Mouse (Mus musculus) kidney, adult 2 months (tissue): Measurements from ENCODE around the gene Dnajb3. TPM values are rescaled to one million over a fixed set of nuclear protein-coding genes. Genes with fewer than 3 reads are reported as not detected.
A peak's percentile ranks its signal among the peaks of the same experiment; 100 is the strongest.

ENCODE experiments used
- DNase-seq: peaks from one replicate; pipeline ENCODE4 v3.0.0; 2021
- H3K27ac ChIP-seq: fragments of 200-500 bp; 2 replicates; pipeline ENCODE4 v1.5.1; 2012; ENCODE audit warnings: low read depth, low read length, control low read depth, inconsistent platforms; ENCODE audit not compliant: insufficient read depth
- H3K27me3 ChIP-seq: fragments of 200-500 bp; replicated peaks from 2 replicates; pipeline ENCODE4 v1.6.1; 2012; ENCODE audit warnings: mild to moderate bottlenecking, moderate library complexity, low read length, inconsistent platforms; ENCODE audit not compliant: control insufficient read depth, insufficient read depth
- H3K36me3 ChIP-seq: fragments of 200-500 bp; 2 replicates; pipeline ENCODE4 v1.6.1; 2012; ENCODE audit warnings: mild to moderate bottlenecking, moderate library complexity, low read length, inconsistent platforms; ENCODE audit not compliant: control insufficient read depth, insufficient read depth
- H3K4me1 ChIP-seq: fragments of 200-500 bp; 2 replicates; pipeline ENCODE4 v1.6.1; 2011; ENCODE audit warnings: low read length; ENCODE audit not compliant: control insufficient read depth, insufficient read depth
- H3K4me3 ChIP-seq: fragments of 200-500 bp; 2 replicates; pipeline ENCODE4 v1.5.1; 2011; ENCODE audit warnings: mild to moderate bottlenecking, low read depth, low read length, control low read depth; ENCODE audit not compliant: insufficient read depth
- CTCF ChIP-seq: fragments of 200-500 bp; conservative IDR thresholded peaks from 2 replicates; pipeline ENCODE4 v1.5.1; 2011; ENCODE audit warnings: low read depth, mild to moderate bottlenecking, control low read depth, low read length, moderate library complexity, mixed read lengths; ENCODE audit not compliant: insufficient read depth, insufficient read length
- POLR2A ChIP-seq: fragments of 200-500 bp; IDR thresholded peaks from one replicate; pipeline ENCODE4 v1.6.1; 2011; ENCODE audit warnings: low read depth, low read length, control low read depth
- WGBS: fragments of 180-500 bp; shearing (Covaris S2); methylation state at CpG from one replicate; pipeline ENCODE4 v1.1.7; 2018; 5-methylcytosine and 5-hydroxymethylcytosine counted together
- polyA plus RNA-seq: library from polyadenylated mRNA; depleted of rRNA; stranded (reverse); fragments of >200 nt; gene quantifications from 2 replicates; pipeline ENCODE4 v1.2.3, GENCODE M21; 2012

Dnajb3 gene
- polyA plus RNA-seq, 1 experiment: 1.6 TPM

DNA sequence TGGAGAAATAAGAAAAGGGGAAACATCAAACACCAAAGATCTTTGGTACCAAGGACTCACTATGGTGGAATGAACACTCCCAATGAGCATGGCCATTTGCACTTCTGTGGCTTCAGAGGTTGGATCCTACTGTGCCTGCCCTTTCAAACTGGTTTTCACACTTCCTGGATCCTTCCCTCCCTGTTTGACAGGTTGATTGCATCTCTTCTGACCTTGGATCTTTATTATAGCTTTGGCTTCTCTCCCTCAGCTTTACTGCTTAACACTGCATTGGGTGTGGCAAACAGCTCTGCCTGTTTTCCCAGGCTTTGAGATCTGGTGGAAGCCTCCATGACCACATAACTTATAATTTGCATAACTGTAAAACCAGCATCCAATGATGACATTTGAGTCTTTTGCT, 14.8 kb upstream of the Dnajb3 start:
- no peak for DNase-seq
- no peaks in the 10 kb centered on the region for H3K36me3 ChIP-seq
- H3K4me3 ChIP-seq: no peak overlapping the region
- no peak overlapping the region for H3K27ac ChIP-seq
- no peaks in the 10 kb centered on the region for H3K27me3 ChIP-seq
- H3K4me1 ChIP-seq: no peaks in the 10 kb centered on the region
- TF ChIP-seq POLR2A (no peak), CTCF (no peak)

DNA sequence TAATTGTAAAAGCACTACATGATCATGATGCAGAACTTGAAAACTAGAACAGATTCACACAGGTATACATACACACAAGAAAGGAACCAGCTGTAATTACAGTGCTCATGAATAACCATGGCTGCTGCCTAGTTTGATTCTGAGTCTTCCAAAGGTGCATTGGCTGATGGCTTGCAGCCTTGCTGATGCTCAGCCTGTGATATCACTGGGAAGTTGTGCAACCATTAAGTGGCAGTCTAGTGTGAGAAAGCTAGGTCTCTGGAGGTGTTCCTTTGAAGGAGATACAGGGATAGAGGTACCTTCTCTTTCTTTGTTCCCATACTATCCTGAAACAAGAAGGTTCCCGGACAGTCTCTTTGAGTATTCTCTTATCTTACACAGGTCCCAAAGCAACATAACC, 13.5 kb upstream of the Dnajb3 start:
- no peaks in the 10 kb centered on the region for H3K4me1 ChIP-seq
- WGBS: 13% methylated on average over 1 of the region's 1 CpGs
- no peaks in the 10 kb centered on the region for H3K27me3 ChIP-seq
- DNase-seq: peak; percentile 16
- TF ChIP-seq CTCF (no peak), POLR2A (no peak)
- H3K27ac ChIP-seq: no peak overlapping the region
- H3K4me3 ChIP-seq: no peak overlapping the region
- H3K36me3 ChIP-seq: no peaks in the 10 kb centered on the region

GRCm38 (mm10) chr1:88218591-88218990, 13.0 kb upstream of the Dnajb3 start:
- H3K27ac ChIP-seq: no peak overlapping the region
- H3K4me3 ChIP-seq: no peak overlapping the region
- no peaks in the 10 kb centered on the region for H3K27me3 ChIP-seq
- no peak for TF ChIP-seq CTCF
- TF ChIP-seq POLR2A: no peak
- 50% methylated on average over 4 of the region's 4 CpGs for WGBS
- H3K36me3 ChIP-seq: no peaks in the 10 kb centered on the region
- DNase-seq: no peak
- no peaks in the 10 kb centered on the region for H3K4me1 ChIP-seq

GRCm38 (mm10) chr1:88218051-88218450, 12.5 kb upstream of the Dnajb3 start:
- H3K27ac ChIP-seq: no peak overlapping the region
- DNase-seq: peak; percentile 23
- H3K4me1 ChIP-seq: no peaks in the 10 kb centered on the region
- H3K27me3 ChIP-seq: no peaks in the 10 kb centered on the region
- no peak overlapping the region for H3K4me3 ChIP-seq
- H3K36me3 ChIP-seq: no peaks in the 10 kb centered on the region
- no peak for TF ChIP-seq POLR2A
- no peak for TF ChIP-seq CTCF
- 74% methylated on average over 9 of the region's 9 CpGs for WGBS

GRCm38 (mm10) chr1:88217576-88217975, 12.0 kb upstream of the Dnajb3 start:
- H3K4me3 ChIP-seq: no peak overlapping the region
- no peak overlapping the region for H3K27ac ChIP-seq
- 33% methylated on average over 3 of the region's 3 CpGs for WGBS
- TF ChIP-seq CTCF (no peak), POLR2A (no peak)
- no peak for DNase-seq
- no peaks in the 10 kb centered on the region for H3K36me3 ChIP-seq
- H3K4me1 ChIP-seq: no peaks in the 10 kb centered on the region
- no peaks in the 10 kb centered on the region for H3K27me3 ChIP-seq

DNA sequence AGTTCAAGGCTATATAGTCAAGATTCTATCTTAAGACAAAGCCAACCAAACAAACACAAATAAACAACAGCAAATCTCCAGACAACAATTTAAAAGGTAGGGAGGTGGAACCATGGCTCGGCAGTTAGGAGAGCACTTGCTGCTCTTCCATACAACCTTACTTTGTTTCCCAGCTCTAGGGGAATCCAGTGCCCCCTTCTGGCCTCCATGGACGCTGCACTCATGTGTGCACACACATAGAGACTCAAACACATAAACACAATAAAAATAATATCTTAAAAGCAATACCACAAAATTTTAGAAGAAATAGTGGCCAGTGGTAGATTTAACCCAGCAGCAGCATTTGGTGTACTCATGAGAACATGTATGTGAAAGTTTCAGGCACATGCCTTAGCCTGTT, 11.6 kb upstream of the Dnajb3 start:
- no peaks in the 10 kb centered on the region for H3K27me3 ChIP-seq
- DNase-seq: peak; percentile 20
- TF ChIP-seq CTCF (no peak), POLR2A (no peak)
- no peaks in the 10 kb centered on the region for H3K4me1 ChIP-seq
- H3K27ac ChIP-seq: no peak overlapping the region
- WGBS: 55% methylated on average over 2 of the region's 2 CpGs
- H3K36me3 ChIP-seq: no peaks in the 10 kb centered on the region
- no peak overlapping the region for H3K4me3 ChIP-seq

DNA sequence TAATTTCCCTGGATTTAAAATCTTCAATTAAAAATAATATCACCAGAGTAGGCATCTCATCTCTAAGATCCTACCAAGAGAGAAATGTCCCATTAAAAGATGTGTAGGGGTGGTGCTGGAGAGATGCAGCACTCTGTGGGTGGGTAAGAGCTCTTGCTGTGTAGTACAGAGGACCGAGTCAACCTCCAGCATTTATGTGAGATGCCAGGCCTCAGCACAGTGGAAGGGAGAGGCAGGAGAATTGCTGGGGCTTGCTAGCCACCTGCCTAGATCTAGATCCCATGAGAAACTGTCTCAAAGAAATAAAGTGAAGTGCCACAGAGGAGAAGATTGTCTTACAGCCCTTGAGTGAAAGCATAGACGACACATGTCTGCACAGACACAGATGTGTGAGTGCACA, 11.0 kb upstream of the Dnajb3 start:
- no peak overlapping the region for H3K27ac ChIP-seq
- no peak overlapping the region for H3K4me3 ChIP-seq
- TF ChIP-seq CTCF (no peak), POLR2A (no peak)
- H3K4me1 ChIP-seq: no peaks in the 10 kb centered on the region
- no peaks in the 10 kb centered on the region for H3K27me3 ChIP-seq
- no peak for DNase-seq
- H3K36me3 ChIP-seq: no peaks in the 10 kb centered on the region
- 62% methylated on average over 2 of the region's 2 CpGs for WGBS

DNA sequence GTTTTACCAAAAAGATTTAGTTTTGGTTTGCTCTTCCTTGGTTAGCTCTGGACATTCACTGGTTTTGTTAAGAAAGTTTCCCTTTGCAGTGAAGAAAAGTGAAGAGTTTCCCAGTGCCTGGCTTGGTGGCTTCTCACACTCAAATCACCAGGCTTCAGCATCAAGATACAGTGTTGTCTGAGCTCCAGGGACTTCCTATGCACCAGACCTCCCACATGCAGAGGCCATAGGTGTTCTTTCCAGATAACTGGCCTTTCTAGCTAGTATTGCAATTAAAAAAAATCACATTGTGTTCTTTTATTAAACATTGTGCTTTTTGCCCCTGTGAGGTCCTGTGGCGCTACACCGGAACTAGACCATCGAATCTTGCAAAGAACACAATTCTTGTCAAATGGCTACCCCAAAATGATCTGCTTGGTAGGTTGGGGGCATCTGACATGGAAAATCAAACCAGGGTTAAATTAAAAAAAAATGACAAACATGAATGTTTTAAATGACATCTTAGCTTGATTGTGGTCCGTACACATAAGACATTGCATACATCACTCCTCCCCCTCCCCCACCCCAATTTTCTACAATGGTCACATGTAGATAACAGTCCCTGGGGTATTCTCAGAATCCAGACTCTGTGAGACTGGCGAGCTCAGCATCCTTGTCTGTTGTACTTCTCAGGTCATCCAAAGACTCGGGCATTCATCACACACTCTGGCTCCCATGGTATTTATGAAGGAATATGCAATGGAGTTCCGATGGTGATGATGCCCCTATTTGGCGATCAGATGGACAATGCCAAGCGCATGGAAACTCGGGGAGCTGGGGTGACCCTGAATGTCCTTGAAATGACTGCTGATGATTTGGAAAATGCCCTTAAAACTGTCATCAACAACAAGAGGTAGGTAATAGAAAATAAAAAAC, 10.1 kb upstream of the Dnajb3 start:
- DNase-seq: peak; percentile 15
- no peak overlapping the region for H3K4me3 ChIP-seq
- H3K4me1 ChIP-seq: no peaks in the 10 kb centered on the region
- H3K27ac ChIP-seq: no peak overlapping the region
- WGBS: 73% methylated on average over 10 of the region's 10 CpGs
- H3K27me3 ChIP-seq: no peaks in the 10 kb centered on the region
- no peaks in the 10 kb centered on the region for H3K36me3 ChIP-seq
- TF ChIP-seq CTCF (no peak), POLR2A (no peak)
